Mouse (Mus musculus) stomach, postnatal 0 days (tissue): Measurements from ENCODE around the gene Pkp3. TPM values are rescaled to one million over a fixed set of nuclear protein-coding genes. Genes with fewer than 3 reads are reported as not detected.
A peak's percentile ranks its signal among the peaks of the same experiment; 100 is the strongest.
"Not testable (repeated sequence)": the region's sequence is repeated elsewhere in the genome, so short reads cannot be mapped to it uniquely, and the experiment has no call there.

ENCODE experiments used
- ATAC-seq: fragments of 200-750 bp; cut with Nextera tagmentation; 2 replicates; pipeline ENCODE4 v1.8.0; 2017; ENCODE audit not compliant: low FRiP score, low TSS enrichment
- DNase-seq: peaks from one replicate; pipeline ENCODE4 v3.0.0-alpha.2; 2016; ENCODE audit warnings: low spot score
- H3K27ac ChIP-seq: fragments of 300-500 bp; sonication (generic); replicated peaks from 2 replicates; pipeline ENCODE4 v1.5.1; 2014; ENCODE audit warnings: mild to moderate bottlenecking, control low read depth
- H3K27me3 ChIP-seq: fragments of 300-500 bp; sonication (generic); 2 replicates; pipeline ENCODE4 v1.6.1; 2014; ENCODE audit warnings: low read length; ENCODE audit not compliant: control insufficient read depth, insufficient read depth
- H3K36me3 ChIP-seq: fragments of 300-500 bp; sonication (generic); 2 replicates; pipeline ENCODE4 v1.6.1; 2014; ENCODE audit warnings: low read length, mixed read lengths; ENCODE audit not compliant: control insufficient read depth, insufficient read depth
- H3K4me1 ChIP-seq: fragments of 300-500 bp; sonication (generic); replicated peaks from 2 replicates; pipeline ENCODE4 v1.6.1; 2014; ENCODE audit warnings: antibody characterized with exemption; ENCODE audit not compliant: control insufficient read depth, insufficient read depth
- H3K4me2 ChIP-seq: fragments of 300-500 bp; sonication (generic); replicated peaks from 2 replicates; pipeline ENCODE4 v1.6.1; 2014; ENCODE audit warnings: low read depth, mild to moderate bottlenecking, control low read depth, moderate library complexity
- H3K4me3 ChIP-seq: fragments of 300-500 bp; sonication (generic); 2 replicates; pipeline ENCODE4 v1.5.1; 2014; ENCODE audit warnings: low read depth, low read length, control low read depth
- H3K9ac ChIP-seq: fragments of 300-500 bp; sonication (generic); 2 replicates; pipeline ENCODE4 v1.6.1; 2014; ENCODE audit warnings: mild to moderate bottlenecking, low read length, control low read depth, mixed read lengths
- H3K9me3 ChIP-seq: fragments of 300-500 bp; sonication (generic); 2 replicates; pipeline ENCODE4 v1.6.1; 2016; ENCODE audit warnings: low read length; ENCODE audit not compliant: control insufficient read depth
- CTCF ChIP-seq: IDR thresholded peaks from 2 replicates; pipeline ENCODE4 v1.5.1; 2016; ENCODE audit warnings: antibody characterized with exemption, low read depth, mild to moderate bottlenecking, moderate library complexity
- EP300 ChIP-seq: optimal IDR thresholded peaks from 2 replicates; pipeline ENCODE3; 2016; ENCODE audit warnings: antibody characterized with exemption
- WGBS: fragments of 180-500 bp; shearing (Covaris S2); extraction: QIAGEN DNeasy Blood & Tissue Kit; methylation state at CpG from one replicate; pipeline ENCODE4 v1.1.7; 2014; 5-methylcytosine and 5-hydroxymethylcytosine counted together
- polyA plus RNA-seq: library from polyadenylated mRNA; unstranded; fragments of >200 nt; fragmentation: Nextera tagmentation; extraction: Ambion mirVana; gene quantifications from 2 replicates; pipeline ENCODE4 v1.2.1, GENCODE M21; 2015

Pkp3 gene
- 97.9 and 105 TPM in 2 replicates for polyA plus RNA-seq

- no peaks in the 10 kb centered on the region for H3K4me1 ChIP-seq
- no peaks in the 10 kb centered on the region for H3K27me3 ChIP-seq
- TF ChIP-seq CTCF (no peak), EP300 (no peak)
- H3K36me3 ChIP-seq = no peaks in the 10 kb centered on the region
- 77% methylated on average over 15 of the region's 15 CpGs for WGBS
- peak within 1 kb of the TSS; percentile 72 for H3K9ac ChIP-seq
- H3K9me3 ChIP-seq = no peaks in the 10 kb centered on the region
- H3K4me2 ChIP-seq = peak within 1 kb of the TSS; percentile 53
- peak within 1 kb of the TSS; percentile 15; the same call in 1 of the 2 replicates for H3K4me3 ChIP-seq
- ATAC-seq (no peak), DNase-seq (no peak)
- peak within 1 kb of the TSS; percentile 93 for H3K27ac ChIP-seq
Observed at GRCm38 (mm10) chr7:141077841-141078240, at the start of gene Pkp3. Pkp3 (plus strand) TSS chr7:141078218.

- ATAC-seq (no peak), DNase-seq (no peak)
- H3K4me1 ChIP-seq = no peaks in the 10 kb centered on the region
- 93% methylated on average over 2 of the region's 2 CpGs for WGBS
- no peak within 1 kb of the TSS for H3K27ac ChIP-seq
- no peak within 1 kb of the TSS for H3K9ac ChIP-seq
- TF ChIP-seq EP300 = no peak
- TF ChIP-seq CTCF = no peak
- H3K4me3 ChIP-seq = no peak within 1 kb of the TSS
- H3K9me3 ChIP-seq = no peaks in the 10 kb centered on the region
- H3K36me3 ChIP-seq = no peaks in the 10 kb centered on the region
- no peaks in the 10 kb centered on the region for H3K27me3 ChIP-seq
- H3K4me2 ChIP-seq = no peak within 1 kb of the TSS
Observed at GRCm38 (mm10) chr7:141028831-141029230, 49.2 kb upstream of the Pkp3 start, which contains the start of gene Gm17387. Gm17387 (plus strand) TSS chr7:141029131.

GRCm38 (mm10) chr7:141030390-141030789 is 47.6 kb upstream of the Pkp3 start:
- WGBS = 70% methylated on average over 3 of the region's 3 CpGs
- Histone ChIP-seq H3K27me3 (no peaks in the 10 kb centered on the region), H3K27ac (no peak overlapping the region), H3K4me1 (no peaks in the 10 kb centered on the region), H3K4me3 (no peak overlapping the region), H3K36me3 (no peaks in the 10 kb centered on the region), H3K4me2 (no peak overlapping the region), H3K9me3 (no peaks in the 10 kb centered on the region), H3K9ac (no peak overlapping the region)
- DNase-seq (no peak), ATAC-seq (no peak)
- TF ChIP-seq EP300 (no peak), CTCF (no peak)

- TF ChIP-seq CTCF = no peak
- TF ChIP-seq EP300 = no peak
- no peaks in the 10 kb centered on the region for H3K4me1 ChIP-seq
- no peak overlapping the region for H3K4me2 ChIP-seq
- no peak overlapping the region for H3K27ac ChIP-seq
- H3K36me3 ChIP-seq = no peaks in the 10 kb centered on the region
- no peak overlapping the region for H3K4me3 ChIP-seq
- H3K9me3 ChIP-seq = no peaks in the 10 kb centered on the region
- DNase-seq = no peak
- 53% methylated on average over 9 of the region's 9 CpGs for WGBS
- ATAC-seq = peak; percentile 45; the same call in 1 of the 2 replicates
- H3K9ac ChIP-seq = no peak overlapping the region
- no peaks in the 10 kb centered on the region for H3K27me3 ChIP-seq
Observed at GRCm38 (mm10) chr7:141032458-141033167, 45.4 kb upstream of the Pkp3 start.

GRCm38 (mm10) chr7:141036624-141037023 is 41.4 kb upstream of the Pkp3 start:
- H3K36me3 ChIP-seq, H3K27ac ChIP-seq, DNase-seq, H3K4me2 ChIP-seq, H3K4me1 ChIP-seq, H3K9me3 ChIP-seq, H3K27me3 ChIP-seq, ATAC-seq, H3K4me3 ChIP-seq, H3K9ac ChIP-seq: not testable (repeated sequence)
- 76% methylated on average over 1 of the region's 2 CpGs for WGBS

- no peaks in the 10 kb centered on the region for H3K27me3 ChIP-seq
- peak; percentile 70 for DNase-seq
- H3K4me2 ChIP-seq = no peak overlapping the region
- peaks cover 2% of the 10 kb centered on the region; the same call in 1 of the 2 replicates for H3K4me1 ChIP-seq
- H3K9ac ChIP-seq = no peak overlapping the region
- 63% methylated on average over 20 of the region's 21 CpGs for WGBS
- H3K4me3 ChIP-seq = no peak overlapping the region
- TF ChIP-seq CTCF (no peak), EP300 (no peak)
- H3K9me3 ChIP-seq = no peaks in the 10 kb centered on the region
- 0 out of 2 replicates have a peak overlapping the region, but pooled peaks have one; percentile 2 for H3K27ac ChIP-seq
- H3K36me3 ChIP-seq = no peaks in the 10 kb centered on the region
- peak; percentile 44 for ATAC-seq
Observed at GRCm38 (mm10) chr7:141038090-141039032, 39.7 kb upstream of the Pkp3 start.
